Mouse (Mus musculus) small intestine, adult 2 months (tissue): ENCODE measurements around the gene Prss43. TPM values are rescaled to one million over a fixed set of nuclear protein-coding genes. Genes with fewer than 3 reads are reported as not detected.
A peak's percentile ranks its signal among the peaks of the same experiment; 100 is the strongest.

ENCODE experiments used
- H3K27ac ChIP-seq: fragments of 200-500 bp; 2 replicates; pipeline ENCODE4 v1.5.1; 2012; ENCODE audit warnings: low read depth, low read length, control low read depth, inconsistent platforms; ENCODE audit not compliant: insufficient read depth
- H3K27me3 ChIP-seq: fragments of 200-500 bp; 2 replicates; pipeline ENCODE4 v1.6.1; 2012; ENCODE audit warnings: mild to moderate bottlenecking, moderate library complexity, low read length, inconsistent platforms; ENCODE audit not compliant: control insufficient read depth, insufficient read depth
- H3K36me3 ChIP-seq: fragments of 200-500 bp; 2 replicates; pipeline ENCODE4 v1.6.1; 2012; ENCODE audit warnings: mild to moderate bottlenecking, low read length, control low read depth, inconsistent platforms; ENCODE audit not compliant: control insufficient read depth, insufficient read depth
- H3K4me1 ChIP-seq: fragments of 200-500 bp; 2 replicates; pipeline ENCODE4 v1.6.1; 2012; ENCODE audit warnings: low read length, inconsistent platforms, mixed read lengths; ENCODE audit not compliant: control insufficient read depth, insufficient read depth, insufficient read length
- H3K4me3 ChIP-seq: fragments of 200-500 bp; 2 replicates; pipeline ENCODE4 v1.5.1; 2012; ENCODE audit warnings: low read depth, mild to moderate bottlenecking, control low read depth, inconsistent platforms, low read length, moderate library complexity
- CTCF ChIP-seq: fragments of 200-500 bp; IDR thresholded peaks from 2 replicates; pipeline ENCODE4 v1.5.1; 2012; ENCODE audit warnings: low read depth, mild to moderate bottlenecking, control low read depth, inconsistent platforms, low read length, moderate library complexity, mixed read lengths; ENCODE audit not compliant: insufficient replicate concordance, insufficient read length; ENCODE audit errors: extremely low read depth
- POLR2A ChIP-seq: fragments of 200-500 bp; IDR thresholded peaks from 2 replicates; pipeline ENCODE4 v1.6.1; 2012; ENCODE audit warnings: low read depth, mild to moderate bottlenecking, control low read depth, inconsistent platforms, low read length, moderate library complexity
- WGBS: fragments of 180-500 bp; shearing (Covaris S2); methylation state at CpG from one replicate; pipeline ENCODE4 v1.1.7; 2018; 5-methylcytosine and 5-hydroxymethylcytosine counted together
- polyA plus RNA-seq: library from polyadenylated mRNA; depleted of rRNA; stranded (reverse); fragments of >200 nt; gene quantifications from 2 replicates; pipeline ENCODE4 v1.2.3, GENCODE M21; 2012

The Prss43 gene
- polyA plus RNA-seq, 1 experiment, result not detected

DNA sequence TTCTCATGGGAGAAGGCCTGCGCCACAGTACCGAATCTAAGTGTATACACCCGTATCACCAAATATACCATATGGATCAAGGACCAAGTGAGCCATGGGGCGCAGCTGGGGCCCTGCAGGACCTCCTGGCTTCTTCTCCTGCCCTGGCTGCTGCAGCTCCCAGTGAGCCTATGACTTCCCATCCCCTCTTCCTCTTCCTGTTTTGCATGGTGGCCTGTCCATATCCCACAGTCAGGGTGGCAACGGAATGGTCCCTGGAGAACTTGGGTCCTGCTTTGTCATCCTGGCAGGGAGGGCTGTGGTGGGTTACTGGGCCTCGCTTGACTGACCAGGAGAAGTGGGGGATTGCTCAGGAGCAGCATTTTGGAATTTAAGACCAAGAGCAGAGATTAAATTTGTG lies 14.4 kb downstream of the Prss43 start:
- no peak overlapping the region for H3K4me3 ChIP-seq
- H3K27me3 ChIP-seq, result no peaks in the 10 kb centered on the region
- 89% methylated on average over 6 of the region's 6 CpGs for WGBS
- TF ChIP-seq POLR2A (no peak), CTCF (no peak)
- no peaks in the 10 kb centered on the region for H3K4me1 ChIP-seq
- H3K36me3 ChIP-seq, result no peaks in the 10 kb centered on the region
- no peak overlapping the region for H3K27ac ChIP-seq

DNA sequence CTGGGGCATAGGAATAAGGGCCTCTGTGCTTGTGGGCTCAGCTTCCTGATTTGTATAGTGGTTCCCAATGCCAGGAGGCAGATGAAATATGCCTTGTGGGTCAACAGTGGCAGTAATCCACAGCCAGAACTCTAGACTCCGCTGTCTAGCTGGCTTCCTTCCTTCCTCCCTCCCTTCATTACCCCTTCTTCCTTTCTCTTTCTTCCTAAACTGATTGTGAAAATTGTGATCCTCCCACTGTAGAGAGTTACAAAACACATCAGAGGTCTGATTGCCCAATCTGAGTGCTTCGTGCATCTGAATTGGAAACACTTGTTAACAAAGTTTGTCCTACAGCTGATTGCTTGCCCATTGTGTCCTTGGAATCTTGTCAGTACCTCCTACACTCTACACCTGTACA lies 14.9 kb downstream of the Prss43 start:
- H3K27ac ChIP-seq, result no peak overlapping the region
- H3K4me3 ChIP-seq, result no peak overlapping the region
- WGBS, result 37% methylated on average over 2 of the region's 2 CpGs
- H3K27me3 ChIP-seq, result no peaks in the 10 kb centered on the region
- H3K4me1 ChIP-seq, result no peaks in the 10 kb centered on the region
- TF ChIP-seq CTCF, result no peak
- TF ChIP-seq POLR2A, result no peak
- H3K36me3 ChIP-seq, result no peaks in the 10 kb centered on the region

GRCm38 (mm10) chr9:110844206-110844605 lies 17.7 kb downstream of the Prss43 start, which contains the start of gene Prss46:
Gene Prss46, plus strand, starts transcription at chr9:110844506.
- Histone ChIP-seq H3K36me3 (no peaks in the 10 kb centered on the region), H3K27ac (no peak within 1 kb of the TSS), H3K4me3 (no peak within 1 kb of the TSS), H3K27me3 (no peaks in the 10 kb centered on the region), H3K4me1 (no peaks in the 10 kb centered on the region)
- no peak for TF ChIP-seq CTCF
- WGBS, result 73% methylated on average over 10 of the region's 10 CpGs

GRCm38 (mm10) chr9:110849162-110849561 lies 22.7 kb downstream of the Prss43 start:
- 73% methylated on average over 7 of the region's 7 CpGs for WGBS
- H3K4me3 ChIP-seq, result no peak overlapping the region
- TF ChIP-seq CTCF, result no peak
- no peak for TF ChIP-seq POLR2A

DNA sequence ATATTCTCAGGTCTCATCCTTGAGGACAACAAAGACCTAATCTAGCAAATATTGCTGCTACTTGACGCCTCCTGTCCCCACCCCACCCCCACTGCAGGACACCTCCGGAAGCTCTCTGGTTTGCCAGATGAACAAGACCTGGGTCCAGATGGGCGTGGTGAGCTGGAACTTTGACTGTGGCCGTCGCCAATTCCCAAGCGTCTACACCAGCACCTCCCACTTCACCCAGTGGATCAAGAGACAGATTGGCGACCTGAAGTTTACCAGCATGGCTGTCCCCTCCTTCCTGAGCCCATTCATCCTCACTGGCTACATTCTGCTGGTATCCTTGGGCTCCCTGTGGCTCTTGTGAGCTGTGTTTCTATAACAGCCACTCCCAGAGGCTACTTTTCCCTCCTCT lies 29.4 kb downstream of the Prss43 start:
- TF ChIP-seq POLR2A, result no peak
- no peak for TF ChIP-seq CTCF
- Histone ChIP-seq H3K27me3 (peaks cover 15% of the 10 kb centered on the region), H3K27ac (no peak overlapping the region), H3K4me3 (no peak overlapping the region), H3K36me3 (no peaks in the 10 kb centered on the region), H3K4me1 (peaks cover 2% of the 10 kb centered on the region; the same call in 1 of the 2 replicates)
- WGBS, result 38% methylated on average over 7 of the region's 7 CpGs

More at GRCm38 (mm10) chr9:110849162-110849561, 22.7 kb downstream of the Prss43 start:
- H3K4me1 ChIP-seq, result no peaks in the 10 kb centered on the region
- no peak overlapping the region for H3K27ac ChIP-seq
- no peaks in the 10 kb centered on the region for H3K27me3 ChIP-seq
- no peaks in the 10 kb centered on the region for H3K36me3 ChIP-seq

- Histone ChIP-seq H3K4me3 (no peak overlapping the region), H3K36me3 (no peaks in the 10 kb centered on the region), H3K4me1 (peaks cover 2% of the 10 kb centered on the region; the same call in 1 of the 2 replicates), H3K27me3 (peaks cover 15% of the 10 kb centered on the region), H3K27ac (no peak overlapping the region)
- TF ChIP-seq CTCF, result no peak
- TF ChIP-seq POLR2A, result no peak
- 10% methylated on average over 4 of the region's 4 CpGs for WGBS
These were observed 30.4 kb downstream of the Prss43 start for GRCm38 (mm10) chr9:110856920-110857319.

DNA sequence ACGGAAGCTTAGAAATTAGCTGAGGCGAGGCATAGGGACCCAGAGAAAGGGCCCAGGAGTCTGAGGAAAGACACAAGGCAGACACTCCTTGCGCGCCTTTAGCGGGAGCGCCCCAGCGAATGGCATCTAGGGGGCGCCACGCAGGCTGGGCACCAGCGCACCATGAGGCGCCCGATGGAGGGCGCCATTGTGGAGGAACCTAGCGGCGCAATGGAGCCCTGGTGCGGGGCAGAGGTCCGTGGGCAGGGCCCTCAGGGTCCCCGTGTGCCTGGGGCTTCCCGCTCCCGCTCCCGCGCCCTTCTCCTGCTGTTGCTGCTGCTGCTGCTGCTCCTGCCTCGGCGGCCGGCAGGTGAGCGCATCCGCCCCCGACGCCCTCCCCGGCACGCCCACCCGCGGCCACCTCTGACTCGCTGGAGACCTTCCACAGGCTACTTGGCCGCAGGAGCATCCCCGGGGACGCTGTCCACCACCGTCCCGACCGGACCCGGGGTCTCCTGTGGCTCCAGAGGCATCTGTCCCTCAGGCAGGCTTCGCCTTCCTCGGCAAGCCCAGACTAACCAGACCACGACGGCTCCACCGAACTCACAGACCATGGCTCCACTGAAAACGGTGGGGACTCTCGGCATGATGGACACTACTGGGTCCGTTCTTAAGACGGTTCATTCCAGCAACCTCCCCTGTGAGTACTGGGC lies 31.4 kb downstream of the Prss43 start, which contains the start of gene Prss50:
Gene Prss50 (plus strand): TSS at position 187 of the 692 bp plus-strand sequence.
- Histone ChIP-seq H3K27me3 (peaks cover 15% of the 10 kb centered on the region), H3K4me1 (peaks cover 2% of the 10 kb centered on the region; the same call in 1 of the 2 replicates), H3K27ac (no peak within 1 kb of the TSS), H3K4me3 (no peak within 1 kb of the TSS), H3K36me3 (no peaks in the 10 kb centered on the region)
- WGBS, result 16% methylated on average over 49 of the region's 50 CpGs
- TF ChIP-seq POLR2A, result no peak
- TF ChIP-seq CTCF, result peak; percentile 35; the same call in 1 of the 2 replicates
